Mouse (Mus musculus) olfactory bulb, adult 2 months (tissue): Measurements from ENCODE around the gene Pim3.

Experiments used
- CTCF ChIP-seq: fragments of 200-500 bp; IDR thresholded peaks from 2 replicates; pipeline ENCODE4 v1.5.1; 2012; ENCODE audit warnings: low read depth, mild to moderate bottlenecking, low read length, moderate library complexity; ENCODE audit not compliant: insufficient read depth
- POLR2A ChIP-seq: fragments of 200-500 bp; IDR thresholded peaks from 2 replicates; pipeline ENCODE4 v1.6.1; 2012; ENCODE audit warnings: mild to moderate bottlenecking, low read depth, low read length, moderate library complexity; ENCODE audit not compliant: insufficient read depth

- TF ChIP-seq POLR2A (no peak), CTCF (peak; percentile 79)
Observed at GRCm38 (mm10) chr15:88828800-88829705, 32.9 kb upstream of the Pim3 start.
